Mouse (Mus musculus) heart, postnatal 0 days (tissue): ENCODE results near the gene Madcam1.

Experiments used
- CTCF ChIP-seq: IDR thresholded peaks from 2 replicates; pipeline ENCODE4 v1.5.1; 2016; ENCODE audit warnings: antibody characterized with exemption, control low read depth, low read depth
- EP300 ChIP-seq: IDR thresholded peaks from 2 replicates; pipeline ENCODE4 v1.6.1; 2016; ENCODE audit warnings: antibody characterized with exemption, low read depth

DNA sequence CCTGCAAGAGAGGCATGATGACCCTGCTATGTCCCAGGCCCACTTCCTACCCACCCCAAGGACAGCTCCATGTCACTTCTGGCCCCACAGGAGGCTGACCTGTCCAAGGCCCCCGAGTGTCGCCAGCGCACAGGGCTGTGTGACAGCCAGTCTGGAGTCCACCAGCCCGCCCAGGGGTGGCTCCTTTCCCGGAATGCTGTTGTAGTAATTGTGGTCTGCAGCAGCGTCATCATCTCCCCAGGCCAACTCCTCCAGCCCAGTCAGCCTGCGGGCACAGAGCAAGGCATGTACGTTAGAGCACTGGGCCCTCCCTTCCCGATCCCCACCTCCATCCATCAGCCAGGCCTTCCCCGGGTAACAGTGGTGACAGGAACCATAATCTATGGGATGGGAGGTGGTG lies 38.2 kb upstream of the Madcam1 start:
- no peak for TF ChIP-seq CTCF
- no peak for TF ChIP-seq EP300
